Mouse (Mus musculus): ENCODE data around the gene Asic2. TPM values are rescaled to one million over a fixed set of nuclear protein-coding genes. Genes with fewer than 3 reads are reported as not detected.

Gene Asic2
- polyA plus RNA-seq, 1 experiment from 2014 or later: 17.7 TPM

DNA sequence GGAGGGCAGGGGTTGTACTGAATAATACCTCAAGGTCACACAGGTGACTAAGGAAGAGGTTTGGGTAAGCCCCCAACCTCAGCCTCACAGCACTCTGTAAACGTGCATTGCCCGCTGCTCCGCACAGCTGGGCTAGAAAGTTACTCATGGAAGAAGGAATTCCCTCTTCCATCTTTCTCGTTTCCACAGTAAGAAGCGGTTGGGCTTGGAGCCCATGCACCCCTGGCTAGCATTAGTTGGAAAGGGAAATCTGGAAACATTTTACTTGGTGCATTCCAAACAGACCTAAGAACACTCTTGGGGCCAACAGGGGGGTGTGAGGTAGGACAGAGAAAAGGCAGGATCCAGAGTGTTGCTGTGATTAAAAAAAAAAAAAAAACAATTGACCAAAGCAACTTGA lies 203.0 kb downstream of the Asic2 start:
- no peak overlapping the region for H3K27ac ChIP-seq (replicated peaks)
- no peaks in the 10 kb centered on the region for H3K9me3 ChIP-seq
- no peaks in the 10 kb centered on the region for H3K27me3 ChIP-seq
- no peak for ATAC-seq (ENCODE audit: low FRiP score, low read depth)
- 81% methylated on average over 5 of the region's 5 CpGs for WGBS
- no peak overlapping the region for H3K4me3 ChIP-seq
- no peak overlapping the region for H3K9ac ChIP-seq
- H3K4me1 ChIP-seq (replicated peaks): peaks cover 6% of the 10 kb centered on the region
- H3K36me3 ChIP-seq: no peaks in the 10 kb centered on the region
- H3K4me2 ChIP-seq: no peak overlapping the region

DNA sequence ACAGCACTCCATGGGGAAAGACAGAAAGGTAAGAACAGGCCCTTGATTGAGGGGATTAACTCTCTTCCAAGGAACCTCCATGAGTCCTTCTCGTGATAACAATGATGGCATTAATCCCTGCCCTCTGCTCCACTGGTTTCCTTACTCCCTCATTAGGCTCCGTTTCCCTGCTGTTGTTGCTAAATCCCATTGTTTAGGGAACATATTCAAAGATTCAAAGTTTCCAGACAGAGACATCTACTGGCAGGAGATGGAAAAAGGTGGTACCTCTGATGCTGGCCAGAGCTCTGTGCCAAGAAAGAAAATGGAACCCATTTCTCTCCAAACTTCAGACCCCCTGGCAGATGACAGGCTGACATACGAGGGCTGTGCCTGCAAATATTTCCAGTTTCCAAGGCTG lies 203.5 kb downstream of the Asic2 start:
- Histone ChIP-seq H3K27ac (replicated peaks) (no peak overlapping the region), H3K36me3 (no peaks in the 10 kb centered on the region), H3K9ac (no peak overlapping the region), H3K4me2 (no peak overlapping the region), H3K27me3 (no peaks in the 10 kb centered on the region), H3K4me3 (no peak overlapping the region), H3K4me1 (replicated peaks) (peaks cover 6% of the 10 kb centered on the region), H3K9me3 (no peaks in the 10 kb centered on the region)
- 17% methylated on average over 3 of the region's 3 CpGs for WGBS
- no peak for ATAC-seq (ENCODE audit: low FRiP score, low read depth)

DNA sequence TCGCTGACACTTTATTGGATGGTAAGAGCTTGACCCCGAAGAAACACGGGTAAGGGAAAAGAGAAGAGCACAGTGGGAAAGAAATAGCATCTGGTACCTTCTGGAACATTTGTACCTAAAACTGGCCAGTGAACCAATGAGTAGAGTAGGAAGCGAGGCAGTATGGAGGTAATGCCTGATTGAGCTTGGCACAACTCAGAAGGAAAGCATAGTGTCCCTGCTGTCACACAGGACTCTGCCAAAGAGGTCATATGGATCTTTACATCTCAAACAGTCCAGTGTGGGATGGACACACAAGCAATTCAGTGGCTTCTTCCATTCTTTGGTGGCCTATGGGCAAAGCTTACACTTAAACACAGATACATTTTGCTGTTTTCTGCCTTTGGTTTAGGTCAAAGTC lies 211.0 kb downstream of the Asic2 start:
- H3K4me2 ChIP-seq: no peak overlapping the region
- WGBS: 73% methylated on average over 4 of the region's 4 CpGs
- no peak for ATAC-seq (ENCODE audit: low FRiP score, low read depth)

DNA sequence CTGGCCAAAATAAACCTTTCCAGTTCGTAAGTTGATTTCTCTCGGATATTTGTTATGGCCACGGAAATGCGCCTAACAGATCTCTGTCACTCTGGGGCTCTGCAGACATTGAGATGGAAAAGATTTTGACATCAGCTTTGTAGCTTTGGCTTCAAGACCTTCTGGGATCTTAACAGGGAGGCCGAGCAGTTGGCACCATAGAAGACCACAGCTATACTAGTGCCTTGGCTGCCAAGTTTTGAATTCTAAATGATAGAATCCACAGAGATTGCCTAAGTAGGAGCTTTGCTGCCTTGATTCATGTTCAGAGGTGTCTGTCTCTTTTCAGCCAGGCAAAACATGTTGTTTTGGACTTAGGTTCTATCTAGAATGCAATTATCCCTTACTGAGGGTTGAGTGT lies 217.4 kb downstream of the Asic2 start:
- no peaks in the 10 kb centered on the region for H3K36me3 ChIP-seq
- WGBS: 95% methylated on average over 5 of the region's 5 CpGs
- H3K27me3 ChIP-seq: no peaks in the 10 kb centered on the region
- no peaks in the 10 kb centered on the region for H3K4me1 ChIP-seq (replicated peaks)
- no peak overlapping the region for H3K27ac ChIP-seq (replicated peaks)
- no peaks in the 10 kb centered on the region for H3K9me3 ChIP-seq
- ATAC-seq (ENCODE audit: low FRiP score, low read depth): no peak
- H3K9ac ChIP-seq: no peak overlapping the region
- no peak overlapping the region for H3K4me3 ChIP-seq
- H3K4me2 ChIP-seq: no peak overlapping the region

More for the DNA sequence above, 211.0 kb downstream of the Asic2 start:
- H3K4me3 ChIP-seq: no peak overlapping the region
- no peaks in the 10 kb centered on the region for H3K9me3 ChIP-seq
- no peak overlapping the region for H3K27ac ChIP-seq (replicated peaks)
- no peak overlapping the region for H3K9ac ChIP-seq
- H3K36me3 ChIP-seq: no peaks in the 10 kb centered on the region
- no peaks in the 10 kb centered on the region for H3K27me3 ChIP-seq
- H3K4me1 ChIP-seq (replicated peaks): no peaks in the 10 kb centered on the region

DNA sequence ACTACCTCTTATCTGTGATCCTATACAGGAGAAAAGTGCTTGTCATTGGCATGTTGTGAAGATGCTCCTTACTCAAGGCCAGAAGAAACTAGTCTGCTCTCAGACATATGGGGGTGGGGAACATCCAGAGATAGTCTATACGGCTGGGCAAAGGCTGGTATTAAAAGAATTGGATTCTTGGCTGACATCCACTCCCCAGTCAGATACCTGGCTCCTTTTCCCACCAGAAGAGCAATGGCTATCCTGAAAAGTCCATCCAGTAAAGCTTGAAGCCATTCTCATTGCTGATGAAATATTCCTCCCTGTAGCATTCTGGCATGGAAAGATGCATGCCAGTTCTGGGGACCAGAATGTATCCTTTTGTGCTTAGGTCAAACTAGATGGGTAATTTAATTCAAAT lies 218.2 kb downstream of the Asic2 start:
- no peak overlapping the region for H3K4me2 ChIP-seq
- WGBS: 73% methylated on average over 1 of the region's 1 CpGs
- H3K9ac ChIP-seq: no peak overlapping the region
- no peak overlapping the region for H3K27ac ChIP-seq (replicated peaks)
- H3K9me3 ChIP-seq: no peaks in the 10 kb centered on the region
- no peak overlapping the region for H3K4me3 ChIP-seq
- H3K36me3 ChIP-seq: no peaks in the 10 kb centered on the region
- no peaks in the 10 kb centered on the region for H3K4me1 ChIP-seq (replicated peaks)
- no peaks in the 10 kb centered on the region for H3K27me3 ChIP-seq
- ATAC-seq (ENCODE audit: low FRiP score, low read depth): no peak

DNA sequence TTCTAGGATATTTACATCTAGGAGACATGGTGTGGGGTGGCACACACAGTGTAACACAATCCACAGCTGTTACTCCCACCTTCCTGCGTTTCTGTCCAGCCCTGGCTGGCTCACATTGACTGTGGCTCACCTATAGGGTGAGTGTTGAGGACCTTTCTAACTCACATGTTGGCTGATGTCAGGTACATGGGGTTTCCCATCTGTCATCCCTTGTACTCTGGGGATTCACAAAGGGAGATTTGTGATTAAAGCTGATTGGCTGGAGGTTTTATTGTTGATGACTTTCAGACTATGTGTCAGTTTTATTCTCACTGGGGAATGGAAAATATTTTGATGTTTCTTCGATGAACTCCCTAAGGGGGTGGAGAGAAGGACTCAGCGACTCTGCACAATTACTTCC lies 229.3 kb downstream of the Asic2 start:
- Histone ChIP-seq H3K9ac (no peak overlapping the region), H3K27me3 (no peaks in the 10 kb centered on the region), H3K4me3 (no peak overlapping the region), H3K36me3 (no peaks in the 10 kb centered on the region), H3K4me2 (no peak overlapping the region), H3K27ac (replicated peaks) (no peak overlapping the region), H3K4me1 (replicated peaks) (peaks cover 15% of the 10 kb centered on the region; the same call in 1 of the 2 replicates), H3K9me3 (no peaks in the 10 kb centered on the region)
- ATAC-seq (ENCODE audit: low FRiP score, low read depth): no peak
- WGBS: 69% methylated on average over 3 of the region's 3 CpGs

DNA sequence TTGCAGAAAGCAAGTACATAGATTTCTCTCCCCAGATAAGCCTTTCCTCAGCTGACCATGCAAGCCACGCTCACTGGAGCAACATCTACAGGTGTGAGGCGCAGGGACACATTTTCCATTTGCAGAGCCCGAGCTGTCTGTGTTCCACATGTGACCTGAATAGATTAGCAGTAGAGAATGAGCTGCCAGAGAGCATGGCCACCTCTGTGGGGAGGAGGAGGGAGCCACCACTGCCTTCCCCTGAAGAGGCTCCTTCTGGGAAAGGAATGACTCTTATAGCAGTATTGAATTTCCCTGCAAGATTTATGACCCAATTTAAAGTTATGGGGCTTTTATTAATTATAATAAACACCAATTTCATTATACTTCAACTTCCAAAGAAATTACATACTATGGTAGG lies 230.5 kb downstream of the Asic2 start:
- no peak; the same call in 1 of the 2 replicates for ATAC-seq (ENCODE audit: low FRiP score, low read depth)
- Histone ChIP-seq H3K4me1 (replicated peaks) (peaks cover 15% of the 10 kb centered on the region; the same call in 1 of the 2 replicates), H3K27ac (replicated peaks) (no peak overlapping the region), H3K4me3 (no peak overlapping the region), H3K9ac (no peak overlapping the region), H3K4me2 (no peak overlapping the region), H3K36me3 (no peaks in the 10 kb centered on the region), H3K27me3 (no peaks in the 10 kb centered on the region), H3K9me3 (no peaks in the 10 kb centered on the region)
- 42% methylated on average over 3 of the region's 3 CpGs for WGBS

DNA sequence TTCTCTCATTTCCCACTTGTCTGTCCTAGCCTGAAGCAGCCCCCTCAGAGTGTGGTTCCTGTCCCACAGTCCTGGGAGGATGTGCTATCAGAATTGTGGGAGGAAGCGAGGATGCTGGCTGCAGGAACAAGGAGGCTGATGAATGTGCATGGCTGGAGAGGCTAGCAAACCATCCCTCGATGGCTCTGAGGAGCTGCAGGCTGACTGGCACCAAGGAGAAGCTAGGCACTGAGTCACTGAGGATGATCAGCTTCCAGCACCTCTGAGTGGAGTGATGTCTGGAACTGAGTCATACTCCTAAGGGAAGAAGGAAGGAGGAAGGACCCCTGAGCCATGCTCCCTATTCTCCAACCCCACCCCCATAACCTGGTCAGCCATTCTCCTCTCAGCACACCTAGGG lies 246.2 kb downstream of the Asic2 start:
- Histone ChIP-seq H3K9me3 (no peaks in the 10 kb centered on the region), H3K27me3 (no peaks in the 10 kb centered on the region), H3K36me3 (no peaks in the 10 kb centered on the region), H3K27ac (replicated peaks) (no peak overlapping the region), H3K4me3 (no peak overlapping the region), H3K9ac (no peak overlapping the region), H3K4me1 (replicated peaks) (no peaks in the 10 kb centered on the region), H3K4me2 (no peak overlapping the region)
- WGBS: 83% methylated on average over 2 of the region's 2 CpGs
- ATAC-seq (ENCODE audit: low FRiP score, low read depth): no peak

DNA sequence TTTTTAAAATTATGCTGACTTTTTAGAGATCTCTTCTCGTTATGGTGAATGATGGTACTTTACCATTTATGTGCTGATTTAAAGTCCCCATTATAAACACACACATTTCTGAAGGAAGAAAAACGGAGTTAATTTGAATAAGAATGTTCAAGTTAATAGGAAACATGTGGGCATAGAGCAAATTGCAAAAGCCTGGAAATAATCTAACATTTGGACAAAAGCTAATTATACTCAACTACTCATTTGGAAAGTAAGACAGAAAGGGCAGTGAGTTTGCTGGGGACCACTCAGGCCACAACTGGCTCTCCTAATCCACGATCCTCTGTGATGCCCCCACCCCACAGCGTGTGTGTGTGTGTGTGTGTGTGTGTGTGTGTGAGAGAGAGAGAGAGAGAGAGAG lies 253.5 kb downstream of the Asic2 start:
- no peak overlapping the region for H3K9ac ChIP-seq
- no peak overlapping the region for H3K4me2 ChIP-seq
- 39% methylated on average over 4 of the region's 4 CpGs for WGBS
- H3K4me1 ChIP-seq (replicated peaks): peaks cover 3% of the 10 kb centered on the region; the same call in 1 of the 2 replicates
- no peak for ATAC-seq (ENCODE audit: low FRiP score, low read depth)
- no peak overlapping the region for H3K4me3 ChIP-seq
- H3K27me3 ChIP-seq: no peaks in the 10 kb centered on the region
- H3K27ac ChIP-seq (replicated peaks): no peak overlapping the region
- no peaks in the 10 kb centered on the region for H3K36me3 ChIP-seq
- no peaks in the 10 kb centered on the region for H3K9me3 ChIP-seq

DNA sequence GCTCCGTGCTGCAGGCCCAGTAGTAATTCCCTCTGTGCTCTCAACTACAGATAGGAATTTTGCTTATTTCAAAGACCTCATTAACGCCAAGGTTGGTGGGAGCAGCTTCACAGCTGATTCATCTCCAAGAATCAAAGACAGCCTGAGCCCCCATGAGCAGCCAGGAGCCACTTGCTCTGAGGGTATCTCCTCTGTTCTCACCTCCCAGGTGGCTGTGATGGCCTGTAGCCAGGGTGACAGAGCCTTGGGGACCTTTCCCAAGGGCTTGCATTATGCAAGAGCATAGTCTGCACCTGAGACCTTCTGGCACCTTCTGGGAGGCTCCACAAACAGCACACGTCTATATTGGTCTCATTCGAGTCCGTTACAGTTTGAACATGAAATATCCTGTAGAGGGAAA lies 261.3 kb downstream of the Asic2 start:
- H3K36me3 ChIP-seq: no peaks in the 10 kb centered on the region
- no peaks in the 10 kb centered on the region for H3K4me1 ChIP-seq (replicated peaks)
- H3K4me3 ChIP-seq: no peak overlapping the region
- H3K27me3 ChIP-seq: no peaks in the 10 kb centered on the region
- WGBS: 66% methylated on average over 5 of the region's 5 CpGs
- no peak overlapping the region for H3K27ac ChIP-seq (replicated peaks)
- H3K4me2 ChIP-seq: no peak overlapping the region
- ATAC-seq (ENCODE audit: low FRiP score, low read depth): no peak
- no peaks in the 10 kb centered on the region for H3K9me3 ChIP-seq
- H3K9ac ChIP-seq: no peak overlapping the region

DNA sequence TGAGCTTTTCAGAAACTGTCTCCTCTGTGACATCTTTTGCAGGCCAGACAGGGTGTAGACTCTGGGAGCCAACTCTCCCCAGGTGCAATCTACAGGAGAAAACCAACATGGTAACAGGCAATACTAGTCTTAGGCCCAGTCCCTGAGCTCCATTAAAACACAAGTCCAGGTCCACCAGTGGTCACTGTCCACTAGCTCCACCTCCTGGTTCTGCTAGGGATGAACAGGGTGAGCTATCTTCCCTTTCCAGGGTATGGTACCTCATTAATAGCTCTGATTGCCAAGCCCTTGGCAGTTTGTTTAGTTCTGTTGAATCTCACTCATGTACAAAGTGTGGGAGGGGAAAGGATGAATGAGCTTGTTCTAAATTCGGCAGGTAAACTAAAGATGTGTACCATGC lies 270.2 kb downstream of the Asic2 start:
- Histone ChIP-seq H3K4me2 (no peak overlapping the region), H3K36me3 (no peaks in the 10 kb centered on the region), H3K27me3 (no peaks in the 10 kb centered on the region), H3K27ac (replicated peaks) (no peak overlapping the region), H3K9ac (no peak overlapping the region), H3K9me3 (no peaks in the 10 kb centered on the region), H3K4me1 (replicated peaks) (peaks cover 5% of the 10 kb centered on the region; the same call in 1 of the 2 replicates), H3K4me3 (no peak overlapping the region)
- no peak for ATAC-seq (ENCODE audit: low FRiP score, low read depth)
- WGBS: 81% methylated on average over 1 of the region's 1 CpGs

DNA sequence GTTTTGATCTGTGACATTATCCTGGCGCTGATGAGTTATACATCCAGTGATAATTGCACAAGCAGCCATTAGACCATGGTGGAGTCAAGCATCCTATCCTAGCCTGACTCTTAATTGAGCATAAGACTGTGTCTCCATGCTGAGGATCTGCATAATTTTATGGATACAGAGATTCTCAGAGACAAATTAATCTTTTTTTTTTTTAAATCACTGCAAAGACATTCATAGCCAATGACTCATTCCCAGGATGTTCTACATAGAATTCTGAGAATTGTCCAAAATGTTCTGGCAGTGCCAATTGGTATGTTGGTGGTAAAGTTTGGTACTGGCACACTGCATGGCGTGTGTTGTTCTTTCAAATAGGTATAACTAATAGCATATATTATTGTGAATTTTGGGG lies 272.8 kb downstream of the Asic2 start:
- WGBS: 85% methylated on average over 2 of the region's 2 CpGs
- H3K9me3 ChIP-seq: no peaks in the 10 kb centered on the region
- ATAC-seq (ENCODE audit: low FRiP score, low read depth): no peak

DNA sequence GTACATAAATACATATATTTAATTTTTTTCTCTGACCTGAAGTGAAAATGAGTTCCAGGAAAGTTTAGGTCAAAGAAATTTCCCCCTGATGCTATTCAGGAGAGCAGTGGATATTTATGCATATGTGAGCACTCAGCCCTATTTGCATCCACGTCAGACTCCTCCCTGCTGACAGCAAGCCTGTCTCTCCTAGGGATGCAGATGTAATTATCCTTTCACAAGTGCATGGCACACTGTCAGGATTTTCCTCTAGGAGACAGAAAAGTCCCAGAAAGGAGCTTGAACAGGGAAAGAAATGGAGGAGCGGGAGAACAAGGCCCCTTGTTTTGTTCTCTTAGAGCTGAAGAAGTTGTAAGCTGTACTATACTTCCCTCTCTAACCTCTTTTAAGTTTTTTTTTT lies 287.7 kb downstream of the Asic2 start:
- 39% methylated on average over 2 of the region's 2 CpGs for WGBS
- no peak for ATAC-seq (ENCODE audit: low FRiP score, low read depth)

More for the DNA sequence above, 272.8 kb downstream of the Asic2 start:
- H3K4me1 ChIP-seq (replicated peaks): peaks cover 5% of the 10 kb centered on the region; the same call in 1 of the 2 replicates
- H3K36me3 ChIP-seq: no peaks in the 10 kb centered on the region
- no peak overlapping the region for H3K27ac ChIP-seq (replicated peaks)
- no peak overlapping the region for H3K4me2 ChIP-seq
- no peak overlapping the region for H3K9ac ChIP-seq
- H3K27me3 ChIP-seq: no peaks in the 10 kb centered on the region
- H3K4me3 ChIP-seq: no peak overlapping the region

More for the DNA sequence above, 287.7 kb downstream of the Asic2 start:
- Histone ChIP-seq H3K9me3 (no peaks in the 10 kb centered on the region), H3K4me2 (no peak overlapping the region), H3K36me3 (no peaks in the 10 kb centered on the region), H3K4me3 (no peak overlapping the region), H3K4me1 (replicated peaks) (0 out of 2 replicates have a peak, but pooled peaks cover 3% of the 10 kb centered on the region), H3K27me3 (no peaks in the 10 kb centered on the region), H3K9ac (no peak overlapping the region), H3K27ac (replicated peaks) (no peak overlapping the region)
